19 mouse cellular contexts compared by ENCODE assay signal in the genomic region with DNA sequence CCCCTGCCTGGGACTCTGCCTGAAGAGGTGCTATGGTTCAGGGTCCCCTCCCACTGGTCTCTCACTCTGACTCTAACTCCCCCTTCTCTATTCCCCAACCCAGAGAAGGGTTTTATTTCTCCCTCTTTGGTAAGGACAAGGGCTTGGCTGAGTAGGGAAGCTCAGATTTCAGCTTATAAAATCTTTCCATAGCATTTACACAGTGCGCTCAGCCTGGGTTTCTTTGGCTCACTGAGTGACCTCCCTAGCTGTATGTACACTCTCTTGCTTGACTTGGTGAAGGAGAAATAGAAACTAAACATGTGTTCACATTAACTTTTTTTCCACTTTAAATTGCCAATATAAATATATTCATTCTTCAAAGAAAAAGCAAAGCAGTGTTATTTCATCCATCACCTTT.
"Had no signal": no experiment of that assay in that cellular context is flagged by ENCODE, and none has a peak within 500 bp of the region (broad histone marks: within the 10 kb centered on the region; RNA-seq: fewer than 3 reads in every experiment).

No protein-coding gene starts in this region.

- H3K4me1 ChIP-seq: intestine, embryonic 15.5 days; kidney, embryonic 15.5 days; limb, embryonic 12.5 days; liver, embryonic 13.5 days; midbrain, embryonic 13.5 days; neural tube, embryonic 13.5 days had no signal

- H3K4me2 ChIP-seq: intestine, embryonic 15.5 days; kidney, embryonic 15.5 days; limb, embryonic 12.5 days; liver, embryonic 13.5 days; midbrain, embryonic 13.5 days; neural tube, embryonic 13.5 days had no signal

- H3K4me3 ChIP-seq: intestine, embryonic 15.5 days; kidney, embryonic 15.5 days; left cerebral cortex, adult 2 months; limb, embryonic 12.5 days; liver, embryonic 13.5 days; midbrain, embryonic 13.5 days; myocyte; neural tube, embryonic 13.5 days had no signal

- H3K27ac ChIP-seq: intestine, embryonic 15.5 days; kidney, embryonic 15.5 days; left cerebral cortex, adult 2 months; limb, embryonic 12.5 days; liver, embryonic 13.5 days; midbrain, embryonic 13.5 days; neural tube, embryonic 13.5 days had no signal

- H3K36me3 ChIP-seq: intestine, embryonic 15.5 days; kidney, embryonic 15.5 days; limb, embryonic 12.5 days; liver, embryonic 13.5 days; midbrain, embryonic 13.5 days; neural tube, embryonic 13.5 days had no signal

- ATAC-seq: hindbrain, embryonic 16.5 days; intestine, embryonic 15.5 days; lung, postnatal 0 days; midbrain, embryonic 13.5 days had no signal

- DNase-seq: kidney, adult 11 months; kidney, adult 8-10 months; kidney, postnatal 10 days; kidney, postnatal 36 days; layer of hippocampus, postnatal 36 days; liver, embryonic 13.5 days; lung, postnatal 4 days; thymus, adult 2 months; thymus, postnatal 14 days; thymus, postnatal 4 days had no signal

- H3K9ac ChIP-seq: intestine, embryonic 15.5 days; kidney, embryonic 15.5 days; limb, embryonic 12.5 days; liver, embryonic 13.5 days; midbrain, embryonic 13.5 days; neural tube, embryonic 13.5 days had no signal

- H3K27me3 ChIP-seq: intestine, embryonic 15.5 days; kidney, embryonic 15.5 days; limb, embryonic 12.5 days; liver, embryonic 13.5 days; midbrain, embryonic 13.5 days; neural tube, embryonic 13.5 days had no signal

- H3K9me3 ChIP-seq: intestine, embryonic 15.5 days; kidney, embryonic 15.5 days; liver, embryonic 13.5 days; midbrain, embryonic 13.5 days; neural tube, embryonic 13.5 days had no signal
